Comparison of ENCODE assay signal across 16 mouse cellular contexts in genomic region chr8:54757646-54758045, GRCm38 (mm10).
"Had no signal": no experiment of that assay in that cellular context is flagged by ENCODE, and none has a peak within 500 bp of the region (broad histone marks: within the 10 kb centered on the region; RNA-seq: fewer than 3 reads in every experiment).

No protein-coding gene starts in this region.

- H3K4me2 ChIP-seq: neural tube, embryonic 13.5 days; neural tube, embryonic 15.5 days; stomach, embryonic 15.5 days had no signal

- DNase-seq: retina, postnatal 1 day; right cerebral cortex, adult 18-20 months; right cerebral cortex, postnatal 14 days; right cerebral cortex, postnatal 25 days; right cerebral cortex, postnatal 4 days; spleen, adult 18-20 months; thymus, adult 18-20 months; thymus, adult 2 months; thymus, postnatal 14 days; thymus, postnatal 25 days; thymus, postnatal 36 days; thymus, postnatal 4 days had no signal

- H3K27ac ChIP-seq: neural tube, embryonic 13.5 days; neural tube, embryonic 15.5 days; stomach, embryonic 15.5 days; stomach, postnatal 0 days had no signal

- H3K9ac ChIP-seq: neural tube, embryonic 13.5 days; neural tube, embryonic 15.5 days; stomach, embryonic 15.5 days had no signal

- H3K27me3 ChIP-seq: neural tube, embryonic 13.5 days; neural tube, embryonic 15.5 days; stomach, embryonic 15.5 days had no signal

- H3K4me3 ChIP-seq: neural tube, embryonic 13.5 days; neural tube, embryonic 15.5 days; stomach, embryonic 15.5 days had no signal

- H3K9me3 ChIP-seq: neural tube, embryonic 13.5 days; neural tube, embryonic 15.5 days; stomach, embryonic 15.5 days had no signal

- H3K36me3 ChIP-seq: neural tube, embryonic 13.5 days; neural tube, embryonic 15.5 days; stomach, embryonic 15.5 days had no signal

- H3K4me1 ChIP-seq: neural tube, embryonic 13.5 days; neural tube, embryonic 15.5 days; stomach, embryonic 15.5 days had no signal
